Mouse (Mus musculus) thymus, postnatal 25 days (tissue): Measurements from ENCODE around the gene Kcnq2.

ENCODE experiments used
- DNase-seq: peaks from one replicate; pipeline ENCODE4 v3.0.0; 2022

The Kcnq2 gene

GRCm38 (mm10) chr2:181146976-181147545 is 12.0 kb upstream of the Kcnq2 start:
- no peak for DNase-seq

- no peak for DNase-seq
Observed at GRCm38 (mm10) chr2:181144675-181145074, 9.6 kb upstream of the Kcnq2 start.

GRCm38 (mm10) chr2:181143509-181144276 is 8.6 kb upstream of the Kcnq2 start:
- DNase-seq = no peak

- DNase-seq = no peak
Observed at GRCm38 (mm10) chr2:181142703-181143135, 7.6 kb upstream of the Kcnq2 start.

GRCm38 (mm10) chr2:181139641-181140193 is 4.6 kb upstream of the Kcnq2 start:
- no peak for DNase-seq

- no peak for DNase-seq
Observed at GRCm38 (mm10) chr2:181136934-181137333, 1.8 kb upstream of the Kcnq2 start.

GRCm38 (mm10) chr2:181135446-181135818 is 332 bp upstream of the Kcnq2 start:
- no peak for DNase-seq

- no peak for DNase-seq
Observed at GRCm38 (mm10) chr2:181133837-181134590, 1.1 kb downstream of the Kcnq2 start.

- no peak for DNase-seq
Observed at GRCm38 (mm10) chr2:181130245-181130644, 4.9 kb downstream of the Kcnq2 start.

GRCm38 (mm10) chr2:181128963-181129362 is 6.1 kb downstream of the Kcnq2 start:
- DNase-seq = no peak

- no peak for DNase-seq
Observed at GRCm38 (mm10) chr2:181127786-181128185, 7.3 kb downstream of the Kcnq2 start.

GRCm38 (mm10) chr2:181125726-181126455 is 9.2 kb downstream of the Kcnq2 start:
- DNase-seq = no peak

- DNase-seq = no peak
Observed at GRCm38 (mm10) chr2:181122642-181123041, 12.5 kb downstream of the Kcnq2 start.

GRCm38 (mm10) chr2:181120922-181121449 is 14.1 kb downstream of the Kcnq2 start:
- no peak for DNase-seq

- no peak for DNase-seq
Observed at GRCm38 (mm10) chr2:181119952-181120351, 15.1 kb downstream of the Kcnq2 start.

- DNase-seq = no peak
Observed at GRCm38 (mm10) chr2:181116436-181116835, 18.7 kb downstream of the Kcnq2 start.

GRCm38 (mm10) chr2:181115367-181115766 is 19.7 kb downstream of the Kcnq2 start:
- no peak for DNase-seq

- no peak for DNase-seq
Observed at GRCm38 (mm10) chr2:181113762-181114361, 21.2 kb downstream of the Kcnq2 start.

- no peak for DNase-seq
Observed at GRCm38 (mm10) chr2:181111665-181112064, 23.4 kb downstream of the Kcnq2 start.

GRCm38 (mm10) chr2:181104111-181104510 is 31.0 kb downstream of the Kcnq2 start:
- DNase-seq = no peak

GRCm38 (mm10) chr2:181102161-181102560 is 32.9 kb downstream of the Kcnq2 start:
- DNase-seq = no peak

- DNase-seq = no peak
Observed at GRCm38 (mm10) chr2:181101626-181102025, 33.5 kb downstream of the Kcnq2 start.
